Mouse (Mus musculus): Measurements from ENCODE around the gene Ssx2ip.

DNA sequence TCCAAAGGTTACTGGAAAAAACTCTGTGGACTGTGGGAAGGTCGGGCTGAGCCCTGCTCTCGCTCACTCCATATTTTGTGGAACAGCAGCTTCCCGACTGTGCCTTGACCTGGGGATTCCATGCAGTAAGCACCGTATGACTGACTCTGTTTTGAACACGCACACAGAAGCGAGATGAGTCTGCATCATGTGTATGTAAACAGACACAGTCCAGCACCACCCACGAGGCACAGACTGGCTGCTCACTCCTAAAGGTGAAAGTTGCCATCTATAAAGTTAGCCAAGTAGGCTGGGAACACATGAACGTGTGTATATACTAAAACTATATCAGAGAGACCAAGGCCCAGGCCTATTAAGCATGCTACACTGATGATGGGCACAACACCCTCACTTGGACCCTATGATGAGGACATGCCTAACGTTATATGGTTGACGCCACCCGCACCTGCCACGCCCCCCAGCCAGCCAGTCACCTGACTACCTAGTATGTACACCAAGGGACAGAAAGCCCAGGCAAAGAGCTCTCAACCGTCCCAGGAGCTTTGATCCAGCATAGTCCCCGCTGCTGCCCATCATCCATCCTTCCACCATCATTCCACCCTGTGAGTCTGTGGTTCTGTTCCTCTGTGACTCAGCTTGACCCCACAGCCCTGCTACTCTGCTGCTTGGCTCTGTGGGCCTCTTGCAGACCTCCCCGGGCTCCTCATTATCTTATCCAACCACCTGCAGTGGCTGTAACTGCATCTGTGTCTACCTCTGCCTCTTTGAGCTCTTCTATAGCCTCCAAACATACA, 27.9 kb upstream of the Ssx2ip start:
- TF ChIP-seq CTCF (IDR thresholded peaks at IDR 0.05; ENCODE audit: borderline replicate concordance, extremely low read depth, insufficient read depth, insufficient read length): no peak
- no peak for TF ChIP-seq POLR2A (IDR thresholded peaks at IDR 0.05; ENCODE audit: borderline replicate concordance, extremely low read depth, insufficient read depth, insufficient read length, poor library complexity, severe bottlenecking)
